Mouse (Mus musculus): Measurements from ENCODE around the gene Rnf17. TPM values are rescaled to one million over a fixed set of nuclear protein-coding genes. Genes with fewer than 3 reads are reported as not detected.

Gene Rnf17
- polyA plus RNA-seq, 1 experiment from 2014 or later = 1.3 TPM

DNA sequence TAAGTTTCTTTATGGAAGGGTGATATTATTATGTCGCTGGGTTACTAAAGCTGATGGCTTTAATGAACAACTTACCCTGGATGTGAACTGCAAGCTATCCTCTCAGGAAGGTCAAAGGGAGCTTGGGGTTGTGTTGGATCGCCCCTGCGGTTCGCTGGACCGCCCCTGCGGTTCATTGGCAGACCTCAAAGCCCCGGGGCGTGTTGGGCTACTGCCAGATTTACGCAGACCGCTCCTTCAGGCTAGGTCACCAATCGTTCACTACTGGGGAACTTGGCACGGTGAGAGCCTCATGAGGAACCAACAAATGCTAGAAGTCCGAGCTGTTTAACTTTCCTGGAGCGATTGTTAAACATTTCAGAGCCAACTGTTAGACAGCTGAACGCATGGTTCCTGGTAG, 35.7 kb upstream of the Rnf17 start:
- 25% methylated on average over 15 of the region's 15 CpGs for WGBS
- H3K36me3 ChIP-seq (replicated peaks; ENCODE audit: control insufficient read depth, insufficient read depth, low read depth, low read length) = no peaks in the 10 kb centered on the region
- ATAC-seq (replicated peaks; ENCODE audit: insufficient number of reproducible peaks, low FRiP score, low TSS enrichment, low read depth) (no peak), DNase-seq (ENCODE audit: low spot score) (no peak)
- no peak overlapping the region for H3K4me3 ChIP-seq (ENCODE audit: low read depth, low read length)
- no peak overlapping the region for H3K9ac ChIP-seq (replicated peaks; ENCODE audit: low read length)
- no peak overlapping the region for H3K4me2 ChIP-seq (ENCODE audit: low read depth, low read length)
- no peak overlapping the region for H3K27ac ChIP-seq (replicated peaks; ENCODE audit: low read depth, low read length)
- H3K9me3 ChIP-seq (replicated peaks; ENCODE audit: control insufficient read depth, low read length) = no peaks in the 10 kb centered on the region
- peaks cover 32% of the 10 kb centered on the region for H3K27me3 ChIP-seq (ENCODE audit: control insufficient read depth, insufficient read depth, low read length)
- no peaks in the 10 kb centered on the region for H3K4me1 ChIP-seq (ENCODE audit: control insufficient read depth, insufficient read depth, low read length)

DNA sequence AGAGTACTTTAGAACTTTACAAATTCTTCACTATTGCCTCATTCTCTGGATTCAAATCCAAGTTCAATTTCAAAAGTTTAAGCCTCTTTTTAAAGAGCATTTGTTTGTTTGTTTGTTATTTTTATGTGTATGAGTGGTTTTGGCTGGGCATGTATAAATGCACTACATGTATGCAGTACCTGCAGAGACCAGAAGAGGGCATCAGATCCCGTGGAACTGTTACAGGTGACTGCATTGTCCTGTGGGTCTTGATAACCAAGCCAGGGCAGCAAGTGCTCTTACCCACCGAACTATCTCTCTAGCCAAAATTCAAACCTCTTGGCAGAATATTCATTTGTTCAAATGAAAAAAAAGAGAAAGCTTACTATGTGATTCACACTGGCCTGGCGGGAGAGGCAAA, 33.5 kb upstream of the Rnf17 start:
- H3K9me3 ChIP-seq (replicated peaks; ENCODE audit: control insufficient read depth, low read length) = no peaks in the 10 kb centered on the region
- DNase-seq (ENCODE audit: low spot score) (peak; percentile 30), ATAC-seq (replicated peaks; ENCODE audit: insufficient number of reproducible peaks, low FRiP score, low TSS enrichment, low read depth) (no peak)
- no peak overlapping the region for H3K4me2 ChIP-seq (ENCODE audit: low read depth, low read length)
- H3K27ac ChIP-seq (replicated peaks; ENCODE audit: low read depth, low read length) = no peak overlapping the region
- no peak overlapping the region for H3K9ac ChIP-seq (replicated peaks; ENCODE audit: low read length)
- WGBS = 53% methylated on average over 3 of the region's 3 CpGs
- no peak overlapping the region for H3K4me3 ChIP-seq (ENCODE audit: low read depth, low read length)
- peaks cover 24% of the 10 kb centered on the region for H3K27me3 ChIP-seq (ENCODE audit: control insufficient read depth, insufficient read depth, low read length)
- H3K4me1 ChIP-seq (ENCODE audit: control insufficient read depth, insufficient read depth, low read length) = no peaks in the 10 kb centered on the region
- H3K36me3 ChIP-seq (replicated peaks; ENCODE audit: control insufficient read depth, insufficient read depth, low read depth, low read length) = no peaks in the 10 kb centered on the region

DNA sequence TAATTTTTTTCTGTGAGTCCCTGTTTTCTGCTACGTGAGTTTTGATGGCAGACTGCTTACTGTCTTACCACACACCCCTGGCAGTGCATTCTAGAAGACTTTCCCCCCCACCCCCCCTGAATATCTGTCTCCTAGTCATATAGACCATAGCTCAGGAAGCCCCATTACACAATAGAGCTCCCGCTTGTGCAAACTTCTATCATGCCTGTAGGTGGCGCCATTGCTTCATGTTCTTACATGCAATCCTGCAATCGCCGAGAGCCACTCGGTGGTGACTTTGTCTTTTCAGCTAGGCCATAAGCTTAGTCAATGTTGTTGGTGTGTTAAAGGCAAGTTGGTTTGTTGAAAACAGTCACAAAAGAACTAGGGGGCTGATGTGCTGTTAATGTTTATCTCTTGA, 26.6 kb upstream of the Rnf17 start:
- Histone ChIP-seq H3K9me3 (replicated peaks; ENCODE audit: control insufficient read depth, low read length) (no peaks in the 10 kb centered on the region), H3K9ac (replicated peaks; ENCODE audit: low read length) (no peak overlapping the region), H3K36me3 (replicated peaks; ENCODE audit: control insufficient read depth, insufficient read depth, low read depth, low read length) (no peaks in the 10 kb centered on the region), H3K27ac (replicated peaks; ENCODE audit: low read depth, low read length) (no peak overlapping the region), H3K4me1 (ENCODE audit: control insufficient read depth, insufficient read depth, low read length) (no peaks in the 10 kb centered on the region), H3K4me3 (ENCODE audit: low read depth, low read length) (no peak overlapping the region), H3K27me3 (ENCODE audit: control insufficient read depth, insufficient read depth, low read length) (no peaks in the 10 kb centered on the region), H3K4me2 (ENCODE audit: low read depth, low read length) (no peak overlapping the region)
- ATAC-seq (replicated peaks; ENCODE audit: insufficient number of reproducible peaks, low FRiP score, low TSS enrichment, low read depth) (no peak; the same call in 1 of the 2 replicates), DNase-seq (ENCODE audit: low spot score) (peak; percentile 94)
- WGBS = 4% methylated on average over 6 of the region's 6 CpGs

DNA sequence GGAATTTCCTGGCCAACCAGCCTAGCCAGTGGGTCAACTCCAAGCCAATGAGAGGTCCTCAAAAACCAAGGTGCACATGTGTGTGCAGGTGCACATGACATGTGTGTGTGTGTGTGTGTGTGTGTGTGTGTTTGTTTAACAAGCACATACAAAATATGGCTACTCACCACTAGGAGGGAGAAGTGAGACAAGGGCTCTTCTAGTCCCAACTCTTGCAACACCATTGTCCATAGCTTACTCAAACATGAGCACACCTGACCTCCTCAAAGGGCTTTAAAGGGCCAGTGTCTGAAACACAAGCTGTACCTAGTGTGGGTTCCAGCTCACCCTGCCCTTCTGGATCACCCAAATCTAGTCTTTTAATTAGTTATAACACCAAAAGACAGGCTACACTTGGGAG, 24.6 kb upstream of the Rnf17 start:
- H3K27ac ChIP-seq (replicated peaks; ENCODE audit: low read depth, low read length) = no peak overlapping the region
- no peaks in the 10 kb centered on the region for H3K9me3 ChIP-seq (replicated peaks; ENCODE audit: control insufficient read depth, low read length)
- H3K36me3 ChIP-seq (replicated peaks; ENCODE audit: control insufficient read depth, insufficient read depth, low read depth, low read length) = no peaks in the 10 kb centered on the region
- ATAC-seq (replicated peaks; ENCODE audit: insufficient number of reproducible peaks, low FRiP score, low TSS enrichment, low read depth) = no peak
- no peak for DNase-seq (ENCODE audit: low spot score)
- H3K9ac ChIP-seq (replicated peaks; ENCODE audit: low read length) = no peak overlapping the region
- H3K4me1 ChIP-seq (ENCODE audit: control insufficient read depth, insufficient read depth, low read length) = no peaks in the 10 kb centered on the region
- no peaks in the 10 kb centered on the region for H3K27me3 ChIP-seq (ENCODE audit: control insufficient read depth, insufficient read depth, low read length)
- H3K4me3 ChIP-seq (ENCODE audit: low read depth, low read length) = no peak overlapping the region
- H3K4me2 ChIP-seq (ENCODE audit: low read depth, low read length) = no peak overlapping the region

DNA sequence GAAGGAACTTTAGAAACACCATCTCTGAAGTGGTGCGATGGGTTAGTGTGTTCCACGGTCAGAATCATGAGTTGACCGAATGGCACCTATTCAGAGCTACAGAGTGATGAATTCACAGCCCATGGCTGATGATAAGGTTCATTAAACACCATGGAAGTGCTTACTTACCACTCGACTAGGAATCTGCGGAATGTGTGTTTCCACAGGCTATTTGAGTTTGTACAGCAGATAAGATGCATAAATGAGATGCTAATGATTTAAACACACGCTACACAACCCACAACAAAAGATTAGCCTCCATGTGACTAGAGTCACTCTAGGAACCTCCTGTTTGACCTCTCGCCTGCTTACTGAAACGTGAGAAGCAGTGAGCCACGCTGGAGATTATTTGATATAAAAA, 23.0 kb upstream of the Rnf17 start:
- Histone ChIP-seq H3K27me3 (ENCODE audit: control insufficient read depth, insufficient read depth, low read length) (no peaks in the 10 kb centered on the region), H3K36me3 (replicated peaks; ENCODE audit: control insufficient read depth, insufficient read depth, low read depth, low read length) (no peaks in the 10 kb centered on the region), H3K9ac (replicated peaks; ENCODE audit: low read length) (no peak overlapping the region), H3K4me1 (ENCODE audit: control insufficient read depth, insufficient read depth, low read length) (no peaks in the 10 kb centered on the region), H3K4me3 (ENCODE audit: low read depth, low read length) (no peak overlapping the region), H3K4me2 (ENCODE audit: low read depth, low read length) (no peak overlapping the region), H3K27ac (replicated peaks; ENCODE audit: low read depth, low read length) (no peak overlapping the region), H3K9me3 (replicated peaks; ENCODE audit: control insufficient read depth, low read length) (no peaks in the 10 kb centered on the region)
- ATAC-seq (replicated peaks; ENCODE audit: insufficient number of reproducible peaks, low FRiP score, low TSS enrichment, low read depth) = no peak
- 72% methylated on average over 9 of the region's 9 CpGs for WGBS
- no peak for DNase-seq (ENCODE audit: low spot score)

DNA sequence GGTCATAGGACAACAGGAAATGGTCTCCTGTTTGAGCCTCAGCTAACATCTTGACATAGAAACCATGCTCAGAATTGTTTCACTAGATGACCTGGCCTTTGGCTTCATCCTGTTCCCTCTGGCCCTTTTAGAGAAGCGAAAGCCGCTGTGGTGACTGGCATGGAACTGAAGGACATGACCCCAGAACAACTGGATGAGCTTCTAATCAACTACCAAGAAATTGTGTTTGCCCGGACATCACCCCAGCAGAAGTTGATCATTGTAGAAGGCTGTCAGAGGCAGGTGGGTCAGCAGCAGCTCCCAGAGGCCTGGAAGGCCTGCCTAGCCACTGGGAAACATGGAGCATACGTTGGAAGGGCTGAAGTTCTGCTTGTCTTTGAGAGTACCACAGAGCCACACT, 20.0 kb upstream of the Rnf17 start:
- no peaks in the 10 kb centered on the region for H3K27me3 ChIP-seq (ENCODE audit: control insufficient read depth, insufficient read depth, low read length)
- no peak overlapping the region for H3K9ac ChIP-seq (replicated peaks; ENCODE audit: low read length)
- no peak for DNase-seq (ENCODE audit: low spot score)
- WGBS = 73% methylated on average over 4 of the region's 4 CpGs
- no peak overlapping the region for H3K27ac ChIP-seq (replicated peaks; ENCODE audit: low read depth, low read length)
- no peaks in the 10 kb centered on the region for H3K9me3 ChIP-seq (replicated peaks; ENCODE audit: control insufficient read depth, low read length)
- ATAC-seq (replicated peaks; ENCODE audit: insufficient number of reproducible peaks, low FRiP score, low TSS enrichment, low read depth) = no peak
- H3K4me3 ChIP-seq (ENCODE audit: low read depth, low read length) = no peak overlapping the region
- no peak overlapping the region for H3K4me2 ChIP-seq (ENCODE audit: low read depth, low read length)
- H3K36me3 ChIP-seq (replicated peaks; ENCODE audit: control insufficient read depth, insufficient read depth, low read depth, low read length) = no peaks in the 10 kb centered on the region
- no peaks in the 10 kb centered on the region for H3K4me1 ChIP-seq (ENCODE audit: control insufficient read depth, insufficient read depth, low read length)

DNA sequence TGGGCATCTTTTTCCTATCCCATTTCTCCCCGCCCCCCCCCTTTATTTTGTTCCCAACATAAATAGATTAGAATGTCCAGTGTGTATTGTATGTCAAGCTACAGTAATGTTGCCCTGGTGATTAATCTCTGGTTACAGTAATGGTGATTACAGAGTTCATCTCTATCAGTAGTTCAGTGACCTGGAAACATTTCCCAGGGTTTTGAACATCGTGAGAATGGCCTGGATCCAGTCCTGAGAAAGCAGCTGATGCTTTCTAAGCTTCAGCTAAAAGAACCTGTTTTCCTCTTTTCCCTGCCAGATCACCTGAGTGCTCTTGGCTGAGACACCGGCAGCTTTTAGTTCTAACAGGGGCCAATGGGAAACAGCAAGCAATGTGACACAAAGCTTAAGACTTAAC, 12.1 kb upstream of the Rnf17 start:
- ATAC-seq (replicated peaks; ENCODE audit: insufficient number of reproducible peaks, low FRiP score, low TSS enrichment, low read depth) (no peak), DNase-seq (ENCODE audit: low spot score) (no peak)
- no peaks in the 10 kb centered on the region for H3K9me3 ChIP-seq (replicated peaks; ENCODE audit: control insufficient read depth, low read length)
- H3K4me1 ChIP-seq (ENCODE audit: control insufficient read depth, insufficient read depth, low read length) = no peaks in the 10 kb centered on the region
- H3K36me3 ChIP-seq (replicated peaks; ENCODE audit: control insufficient read depth, insufficient read depth, low read depth, low read length) = no peaks in the 10 kb centered on the region
- H3K27ac ChIP-seq (replicated peaks; ENCODE audit: low read depth, low read length) = no peak overlapping the region
- no peak overlapping the region for H3K4me2 ChIP-seq (ENCODE audit: low read depth, low read length)
- H3K9ac ChIP-seq (replicated peaks; ENCODE audit: low read length) = no peak overlapping the region
- 81% methylated on average over 3 of the region's 3 CpGs for WGBS
- H3K4me3 ChIP-seq (ENCODE audit: low read depth, low read length) = no peak overlapping the region
- no peaks in the 10 kb centered on the region for H3K27me3 ChIP-seq (ENCODE audit: control insufficient read depth, insufficient read depth, low read length)

DNA sequence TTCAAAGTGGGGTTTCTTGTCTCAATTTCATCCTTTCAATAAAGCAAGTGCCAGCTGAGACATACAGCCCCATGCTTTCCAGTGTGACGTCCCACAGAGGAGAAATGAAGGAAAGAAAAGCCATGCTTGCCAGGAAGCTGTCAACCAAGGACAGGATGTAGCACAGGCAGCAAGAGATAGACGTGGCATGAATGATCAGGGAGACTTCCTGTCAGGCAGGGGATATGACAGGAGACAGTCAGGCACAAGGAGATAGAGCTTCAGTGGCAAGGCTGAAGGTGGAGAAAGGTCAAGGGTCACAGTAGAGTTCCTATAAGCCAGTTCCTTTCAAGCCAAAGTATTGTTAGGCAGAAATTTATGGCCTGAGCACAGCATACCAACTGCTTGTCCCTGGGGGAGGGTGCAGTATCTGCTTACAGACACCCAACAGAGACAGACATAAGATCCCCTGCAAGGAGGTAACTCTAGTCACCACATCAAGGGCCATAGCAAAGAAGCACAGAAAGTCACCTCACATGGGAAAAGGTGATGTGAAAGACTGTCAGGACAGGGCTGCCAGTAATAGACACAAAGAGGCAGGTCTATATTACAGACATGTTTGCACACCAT, 8.6 kb upstream of the Rnf17 start:
- Histone ChIP-seq H3K9ac (replicated peaks; ENCODE audit: low read length) (no peak overlapping the region), H3K9me3 (replicated peaks; ENCODE audit: control insufficient read depth, low read length) (no peaks in the 10 kb centered on the region), H3K4me1 (ENCODE audit: control insufficient read depth, insufficient read depth, low read length) (no peaks in the 10 kb centered on the region), H3K27ac (replicated peaks; ENCODE audit: low read depth, low read length) (no peak overlapping the region), H3K4me2 (ENCODE audit: low read depth, low read length) (no peak overlapping the region), H3K36me3 (replicated peaks; ENCODE audit: control insufficient read depth, insufficient read depth, low read depth, low read length) (no peaks in the 10 kb centered on the region), H3K27me3 (ENCODE audit: control insufficient read depth, insufficient read depth, low read length) (no peaks in the 10 kb centered on the region), H3K4me3 (ENCODE audit: low read depth, low read length) (no peak overlapping the region)
- WGBS = 20% methylated on average over 2 of the region's 2 CpGs
- no peak for ATAC-seq (replicated peaks; ENCODE audit: insufficient number of reproducible peaks, low FRiP score, low TSS enrichment, low read depth)
- DNase-seq (ENCODE audit: low spot score) = no peak

Data from embryonic facial prominence, embryonic 11.5 days (tissue).